Mouse (Mus musculus): Measurements from ENCODE around the gene Mgmt.

The Mgmt gene

GRCm38 (mm10) chr7:136894106-136894986 lies at the start of gene Mgmt:
Gene Mgmt (plus strand): TSS chr7:136894614.
- DNase-seq (ENCODE audit: low spot score): peak; percentile 96

DNA sequence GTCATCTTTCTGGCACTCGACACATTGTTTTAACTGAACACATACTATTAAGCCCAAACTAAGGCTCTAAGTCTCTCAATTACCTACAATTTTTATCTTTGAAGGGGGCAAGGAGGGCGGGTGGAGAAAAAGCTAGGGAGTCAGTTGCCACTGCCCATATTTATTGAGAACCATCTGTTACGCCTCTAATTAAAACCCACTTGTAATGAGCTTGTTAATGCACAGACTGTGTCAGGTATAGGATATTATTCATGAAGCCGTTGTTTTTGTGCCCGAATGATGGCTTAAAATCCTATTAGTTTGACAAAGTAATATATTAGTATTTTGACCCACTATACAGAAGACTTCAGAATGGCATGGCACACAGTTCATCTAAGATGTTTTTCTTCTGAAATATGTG lies 49.6 kb upstream of the Mgmt start:
- DNase-seq (ENCODE audit: low spot score): no peak

DNA sequence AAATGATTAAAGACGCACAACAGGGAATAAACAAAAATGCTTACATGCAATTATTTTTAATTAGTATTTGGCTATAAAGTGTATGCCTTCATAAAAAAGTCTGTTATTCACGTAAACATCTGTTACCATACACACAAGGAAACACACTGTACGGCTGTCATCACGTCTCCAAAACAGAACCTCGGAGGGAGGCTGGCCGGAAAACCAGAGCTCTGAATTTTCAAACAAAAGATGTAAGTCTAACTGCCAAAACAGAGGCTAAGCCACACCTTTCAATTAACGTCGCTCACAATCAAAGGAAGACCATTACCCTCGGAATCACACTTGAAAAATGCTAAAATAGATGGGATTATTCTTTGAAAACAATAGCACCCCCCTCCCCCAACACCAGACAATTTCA lies 49.1 kb upstream of the Mgmt start:
- DNase-seq (ENCODE audit: low spot score): no peak

GRCm38 (mm10) chr7:136846086-136846620 lies 48.3 kb upstream of the Mgmt start:
- no peak for DNase-seq (ENCODE audit: low spot score)

DNA sequence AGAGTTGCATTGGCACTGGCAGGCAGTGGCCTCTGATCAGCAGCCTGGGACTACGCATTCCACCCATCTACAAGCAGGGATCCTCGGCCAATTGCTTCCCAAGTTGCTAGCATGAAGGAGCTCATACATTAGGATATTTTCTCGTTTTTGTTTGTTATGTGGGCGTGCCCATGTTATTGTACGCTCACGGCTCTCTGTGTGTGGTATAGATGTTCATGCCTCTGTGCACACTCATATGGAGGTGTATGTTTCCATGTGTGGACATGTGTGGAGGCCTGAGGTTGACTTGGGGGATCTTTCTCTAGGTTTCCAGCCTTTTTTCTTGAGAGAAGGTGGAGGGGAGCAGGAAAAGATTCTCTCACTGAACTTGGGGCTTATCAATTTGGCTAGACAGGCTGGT lies 46.8 kb upstream of the Mgmt start:
- no peak for DNase-seq (ENCODE audit: low spot score)

DNA sequence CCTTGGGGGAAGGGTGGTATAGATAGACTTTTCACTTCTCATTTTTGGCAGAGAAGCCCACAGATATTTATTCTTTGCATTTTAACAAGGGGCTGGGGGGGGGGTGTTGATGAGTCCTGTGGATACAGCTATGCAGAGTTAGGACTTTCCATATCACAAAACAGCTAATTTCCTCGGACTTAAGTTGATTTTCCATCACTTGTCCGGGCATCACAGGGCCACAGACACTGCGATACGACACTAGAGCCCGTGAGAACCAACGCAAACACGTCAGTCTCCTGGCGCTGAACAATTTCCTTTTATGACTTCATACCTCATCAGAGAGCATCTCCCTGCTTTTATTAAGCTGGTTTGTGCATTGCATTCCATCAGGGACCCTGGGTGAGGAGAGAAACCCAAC lies 45.7 kb upstream of the Mgmt start:
- DNase-seq (ENCODE audit: low spot score): no peak

GRCm38 (mm10) chr7:136849811-136850210 lies 44.6 kb upstream of the Mgmt start:
- no peak for DNase-seq (ENCODE audit: low spot score)

- DNase-seq (ENCODE audit: low spot score): no peak
Observed at GRCm38 (mm10) chr7:136850339-136850738, 44.1 kb upstream of the Mgmt start.

DNA sequence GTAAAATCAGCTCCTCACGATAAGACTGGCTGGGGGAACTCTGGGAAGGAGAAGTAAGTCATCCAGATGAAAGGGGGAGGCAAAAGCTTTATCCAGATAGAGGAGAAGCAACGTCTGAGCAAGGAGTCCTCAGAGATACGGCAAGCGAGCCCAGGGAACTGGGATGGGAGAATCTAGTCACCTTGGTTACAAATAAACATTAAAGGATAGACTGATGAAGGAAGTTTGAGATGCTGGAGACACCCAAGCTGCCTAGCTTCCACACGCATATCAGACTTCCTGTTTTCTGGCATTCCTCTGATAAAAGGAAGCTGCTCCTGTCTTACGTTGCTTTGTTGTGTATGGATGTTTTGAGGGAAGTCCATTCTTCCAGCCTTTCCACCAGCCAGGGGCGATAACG lies 42.5 kb upstream of the Mgmt start:
- DNase-seq (ENCODE audit: low spot score): no peak

GRCm38 (mm10) chr7:136852721-136853120 lies 41.7 kb upstream of the Mgmt start:
- peak; percentile 47 for DNase-seq (ENCODE audit: low spot score)

GRCm38 (mm10) chr7:136864677-136865463 lies 29.5 kb upstream of the Mgmt start:
- DNase-seq (ENCODE audit: low spot score): no peak

DNA sequence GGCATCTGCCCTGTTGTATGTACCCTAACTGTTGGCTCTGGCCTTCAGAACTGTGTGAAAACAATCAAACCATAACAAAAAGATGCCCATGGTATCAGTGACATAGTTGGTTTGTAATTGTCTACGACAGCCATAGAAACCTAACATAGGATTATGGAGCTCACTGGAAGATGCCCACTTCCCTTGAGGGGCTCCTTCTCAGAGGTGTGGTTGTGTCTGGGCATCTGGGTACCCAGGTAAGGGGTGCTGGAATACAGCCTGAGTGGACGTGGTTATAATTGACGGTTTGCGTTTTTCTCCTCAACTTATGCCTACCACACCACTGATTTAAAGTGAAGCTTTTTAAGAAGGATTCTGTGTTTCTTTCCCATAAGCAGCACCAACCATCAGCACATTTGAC lies 28.5 kb upstream of the Mgmt start:
- no peak for DNase-seq (ENCODE audit: low spot score)

- no peak for DNase-seq (ENCODE audit: low spot score)
Observed at GRCm38 (mm10) chr7:136866535-136866934, 27.9 kb upstream of the Mgmt start.

DNA sequence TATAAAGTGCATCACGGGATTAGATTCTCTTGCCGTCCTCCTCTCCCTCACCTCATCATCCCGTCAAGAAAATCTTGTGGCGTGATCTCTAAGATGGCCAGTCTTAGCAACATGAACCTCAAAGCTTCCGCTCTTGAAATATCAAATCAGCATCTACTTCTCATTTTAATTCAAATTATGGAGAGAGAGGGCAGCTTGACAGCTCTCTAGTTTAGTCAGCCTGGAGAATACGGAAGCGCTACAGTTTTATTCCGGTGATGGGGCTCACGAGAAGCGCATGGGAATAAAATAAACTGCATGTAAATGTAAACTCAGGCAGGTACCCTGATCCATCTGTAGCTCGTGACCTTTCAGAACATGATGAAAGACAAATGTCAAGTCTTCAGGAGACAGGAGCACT lies 22.9 kb upstream of the Mgmt start:
- DNase-seq (ENCODE audit: low spot score): no peak

DNA sequence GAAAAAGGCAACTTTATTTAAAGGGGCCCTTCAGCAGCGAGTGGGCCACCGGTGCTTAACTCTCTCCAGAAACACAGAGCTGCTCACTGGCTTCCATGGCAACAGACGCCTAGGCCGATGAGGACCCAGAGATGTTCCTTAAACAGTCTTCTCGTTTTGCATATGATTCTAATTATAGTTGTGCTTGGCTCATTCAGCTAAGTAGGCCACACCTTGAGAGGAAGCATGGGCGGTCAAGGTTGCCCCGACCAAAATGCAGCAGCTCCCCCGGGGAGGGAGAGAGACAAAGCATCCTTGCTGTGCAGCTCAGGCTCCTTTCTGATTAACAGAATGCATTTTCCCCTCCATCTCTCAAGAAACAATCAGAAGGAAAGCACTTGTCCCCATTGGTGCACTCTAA lies 22.4 kb upstream of the Mgmt start:
- DNase-seq (ENCODE audit: low spot score): no peak

GRCm38 (mm10) chr7:136874396-136874795 lies 20.0 kb upstream of the Mgmt start:
- no peak for DNase-seq (ENCODE audit: low spot score)

GRCm38 (mm10) chr7:136880386-136880785 lies 14.0 kb upstream of the Mgmt start:
- no peak for DNase-seq (ENCODE audit: low spot score)

GRCm38 (mm10) chr7:136888161-136888560 lies 6.3 kb upstream of the Mgmt start:
- DNase-seq (ENCODE audit: low spot score): no peak

- no peak for DNase-seq (ENCODE audit: low spot score)
Observed at GRCm38 (mm10) chr7:136895356-136895755, 942 bp downstream of the Mgmt start.

GRCm38 (mm10) chr7:136895851-136896250 lies 1.4 kb downstream of the Mgmt start:
- DNase-seq (ENCODE audit: low spot score): no peak

DNA sequence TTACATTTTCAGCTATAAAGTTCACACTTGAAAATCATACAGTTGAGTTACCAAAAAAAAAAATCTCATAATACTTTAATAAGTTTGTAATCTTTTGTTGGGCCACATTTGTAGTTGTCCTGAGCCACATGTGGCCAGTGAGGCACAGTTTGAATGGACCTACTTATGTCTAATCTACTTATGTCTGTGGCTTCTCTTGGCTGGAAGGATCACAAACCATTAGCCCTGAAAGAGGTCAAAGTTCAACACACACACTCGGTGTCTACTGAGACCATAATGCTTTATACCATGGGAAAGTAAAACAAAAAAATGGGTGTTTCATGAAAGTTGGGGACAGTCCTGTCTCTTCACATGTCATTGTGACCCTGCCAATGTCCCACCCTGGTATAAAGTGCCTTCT lies 3.1 kb downstream of the Mgmt start:
- DNase-seq (ENCODE audit: low spot score): no peak

DNA sequence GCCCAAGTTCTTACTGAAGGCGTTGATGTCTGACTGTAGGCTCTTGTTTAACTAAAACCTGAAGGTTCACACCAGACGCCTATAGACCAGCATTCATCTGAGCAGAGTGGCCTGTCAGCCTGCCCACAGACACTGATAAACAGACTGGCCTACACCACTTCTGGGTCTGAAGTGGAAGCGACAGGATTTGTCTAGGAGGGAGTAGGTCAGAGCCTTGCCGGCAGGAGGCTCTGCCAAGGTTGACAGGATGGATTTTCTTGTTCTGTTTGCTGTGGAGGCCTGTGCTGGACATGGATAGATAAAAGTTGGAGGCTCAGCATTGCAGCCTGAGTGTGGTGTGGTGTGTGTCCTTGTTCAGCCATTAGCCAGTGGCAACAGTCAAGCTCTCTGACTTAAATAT lies 3.6 kb downstream of the Mgmt start:
- no peak for DNase-seq (ENCODE audit: low spot score)

DNA sequence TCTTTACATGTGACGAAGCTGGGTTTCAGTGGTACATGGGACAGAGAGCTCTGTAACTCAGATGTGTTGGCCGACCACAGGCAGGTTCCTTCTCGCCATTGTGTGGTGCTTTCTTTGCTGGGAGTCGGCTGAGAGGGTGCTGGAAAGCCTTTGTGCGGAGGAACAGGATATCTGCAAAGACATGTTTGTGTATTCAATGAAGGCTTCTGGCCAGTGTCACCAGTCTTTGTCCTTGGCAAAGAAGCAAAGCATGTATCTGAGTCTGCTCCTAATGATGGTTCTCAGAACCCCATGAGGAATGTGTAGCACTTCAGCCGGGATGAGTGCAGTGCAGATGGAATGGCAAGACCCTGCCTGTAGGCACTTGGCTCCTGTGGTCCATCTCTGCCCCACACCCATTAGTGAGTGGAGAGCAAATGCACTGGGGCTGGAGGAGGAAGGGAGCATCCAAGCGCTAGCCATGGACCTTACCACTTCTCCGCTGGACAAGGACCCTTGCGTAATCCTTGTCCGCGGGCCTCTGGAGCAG lies 14.3 kb downstream of the Mgmt start:
- DNase-seq (ENCODE audit: low spot score): no peak
